ENCODE assay signal across 14 mouse cellular contexts in the genomic region with DNA sequence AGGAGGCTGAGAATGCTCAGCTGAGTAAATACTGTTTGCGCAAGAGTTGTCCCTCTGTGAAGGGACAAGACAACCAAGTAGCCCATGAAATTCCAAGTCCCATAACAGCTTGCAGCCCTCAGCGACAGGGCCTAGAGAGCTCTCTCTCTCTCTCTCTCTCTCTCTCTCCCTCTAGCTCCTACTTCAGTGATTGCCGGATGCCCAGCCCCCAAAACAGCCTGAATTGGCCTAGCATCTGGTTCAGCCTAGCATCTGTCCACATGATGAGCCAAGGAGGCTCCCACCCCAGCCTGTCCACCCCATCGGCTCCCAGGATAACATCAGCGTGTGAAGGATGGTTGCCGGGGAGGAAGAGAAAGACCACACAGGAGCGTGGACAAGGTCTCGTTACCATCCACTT.
DNase-seq lines count a peak whose midpoint lies in the region; ATAC-seq lines count a peak whose summit lies in the region.
"Had no signal": no experiment of that assay in that cellular context is flagged by ENCODE, and none has a peak within 500 bp of the region (broad histone marks: within the 10 kb centered on the region; RNA-seq: fewer than 3 reads in every experiment).

No protein-coding gene starts in this region.

- intact Hi-C loops in left cerebral cortex, postnatal 14 days (cut with DNase I), result no loop called here

- H3K9ac ChIP-seq in kidney, embryonic 16.5 days (replicated peaks; ENCODE audit: low read length), result no peak overlapping the region
- peak overlapping the region; percentile 10; the same call in 1 of the 2 replicates for H3K9ac ChIP-seq in hindbrain, embryonic 13.5 days
- H3K9ac ChIP-seq: liver, postnatal 0 days had no signal

- H3K27me3 ChIP-seq in kidney, embryonic 16.5 days (ENCODE audit: insufficient read depth, low read length), result no peaks in the 10 kb centered on the region
- H3K27me3 ChIP-seq in hindbrain, embryonic 13.5 days, result no peaks in the 10 kb centered on the region
- H3K27me3 ChIP-seq: CH12.LX had no signal

- H3K4me1 ChIP-seq in kidney, embryonic 16.5 days (ENCODE audit: insufficient read depth, low read length), result peaks cover 6% of the 10 kb centered on the region; the same call in 1 of the 2 replicates
- peaks cover 25% of the 10 kb centered on the region for H3K4me1 ChIP-seq in hindbrain, embryonic 13.5 days (replicated peaks)

- no peaks in the 10 kb centered on the region for H3K9me3 ChIP-seq in kidney, embryonic 16.5 days (ENCODE audit: low read length)
- H3K9me3 ChIP-seq in hindbrain, embryonic 13.5 days, result no peaks in the 10 kb centered on the region

- H3K27ac ChIP-seq in kidney, embryonic 16.5 days (ENCODE audit: low read length), result no peak overlapping the region
- peak overlapping the region; percentile 72 for H3K27ac ChIP-seq in hindbrain, embryonic 13.5 days

- DNase-seq in kidney, adult 8-10 months, result no peak
- peak; percentile 42 for DNase-seq in embryo, embryonic 11 days
- peak; percentile 35 to 79 for DNase-seq in lung, postnatal 4 days
- no peak for DNase-seq in frontal cortex, postnatal 14 days (ENCODE audit: low spot score in 2 of 2)
- no peak for DNase-seq in left cerebral cortex, postnatal 14 days (ENCODE audit: low spot score in 2 of 2)
- no peak for DNase-seq in layer of hippocampus, postnatal 25 days (ENCODE audit: extremely low spot score in 1 of 2, low spot score in 1 of 2)
- DNase-seq: adrenal gland, postnatal 14 days; cerebellum, adult 11 months; kidney, adult 2 months; liver, postnatal 0 days; right cerebral cortex, postnatal 14 days had no signal

- H3K4me3 ChIP-seq in kidney, embryonic 16.5 days (ENCODE audit: low read length), result no peak overlapping the region
- H3K4me3 ChIP-seq in hindbrain, embryonic 13.5 days, result no peak overlapping the region

- H3K36me3 ChIP-seq in kidney, embryonic 16.5 days (ENCODE audit: insufficient read depth, low read length), result no peaks in the 10 kb centered on the region
- H3K36me3 ChIP-seq in hindbrain, embryonic 13.5 days, result no peaks in the 10 kb centered on the region

- ATAC-seq in kidney, embryonic 16.5 days (ENCODE audit: low FRiP score, low TSS enrichment), result peak; percentile 42; the same call in 1 of the 2 replicates
- 0 out of 2 replicates have a peak, but pooled peaks have one; percentile 32 for ATAC-seq in hindbrain, embryonic 13.5 days (ENCODE audit: low FRiP score)
- ATAC-seq: liver, postnatal 0 days had no signal

- no peak overlapping the region for H3K4me2 ChIP-seq in kidney, embryonic 16.5 days (replicated peaks; ENCODE audit: low read depth, low read length)
- H3K4me2 ChIP-seq in hindbrain, embryonic 13.5 days, result no peak overlapping the region

- WGBS in kidney, embryonic 16.5 days, result 38% methylated on average over 8 of the region's 8 CpGs
- 38% methylated on average over 8 of the region's 8 CpGs for WGBS in hindbrain, embryonic 13.5 days

Comparison
In these comparisons a context has a peak if more than half of its experiments do, and no peak if none do; other contexts are left out.
1. DNase-seq: peak in embryo, embryonic 11 days (single experiment) and lung, postnatal 4 days (2 of 2); none in kidney, adult 8-10 months (0 of 2), frontal cortex, postnatal 14 days (0 of 2), left cerebral cortex, postnatal 14 days (0 of 2) and layer of hippocampus, postnatal 25 days (0 of 2).